Mouse (Mus musculus) heart, adult 18-20 months (tissue): ENCODE data around the gene Fgf15. TPM values are rescaled to one million over a fixed set of nuclear protein-coding genes. Genes with fewer than 3 reads are reported as not detected.

Experiments
- total RNA-seq, 2 experiments: library from RNA; stranded (reverse); gene quantifications; 2 replicates each; pipeline ENCODE4 v1.2.3; 2021

The Fgf15 gene
- total RNA-seq, 2 experiments from 2014 or later, result not detected

Other genes starting within 250 kb of the Fgf15 start
- gene Ano1, start 144.6 kb upstream of the Fgf15 start, total RNA-seq, result 10 to 100 TPM; 10.3 to 13.0 TPM
- not detected for gene Fgf3, start 58.4 kb upstream of the Fgf15 start, total RNA-seq
- gene Fgf4, start 49.2 kb upstream of the Fgf15 start, total RNA-seq, result not detected
- 10 to 100 TPM; 18.1 to 18.3 TPM for gene LTO1, start 18.6 kb downstream of the Fgf15 start, total RNA-seq
- 10 to 100 TPM; 38.3 to 62.8 TPM for gene Ccnd1, start 43.4 kb downstream of the Fgf15 start, total RNA-seq